Mouse (Mus musculus): ENCODE results near the gene Gpr83.

Gene Gpr83

DNA sequence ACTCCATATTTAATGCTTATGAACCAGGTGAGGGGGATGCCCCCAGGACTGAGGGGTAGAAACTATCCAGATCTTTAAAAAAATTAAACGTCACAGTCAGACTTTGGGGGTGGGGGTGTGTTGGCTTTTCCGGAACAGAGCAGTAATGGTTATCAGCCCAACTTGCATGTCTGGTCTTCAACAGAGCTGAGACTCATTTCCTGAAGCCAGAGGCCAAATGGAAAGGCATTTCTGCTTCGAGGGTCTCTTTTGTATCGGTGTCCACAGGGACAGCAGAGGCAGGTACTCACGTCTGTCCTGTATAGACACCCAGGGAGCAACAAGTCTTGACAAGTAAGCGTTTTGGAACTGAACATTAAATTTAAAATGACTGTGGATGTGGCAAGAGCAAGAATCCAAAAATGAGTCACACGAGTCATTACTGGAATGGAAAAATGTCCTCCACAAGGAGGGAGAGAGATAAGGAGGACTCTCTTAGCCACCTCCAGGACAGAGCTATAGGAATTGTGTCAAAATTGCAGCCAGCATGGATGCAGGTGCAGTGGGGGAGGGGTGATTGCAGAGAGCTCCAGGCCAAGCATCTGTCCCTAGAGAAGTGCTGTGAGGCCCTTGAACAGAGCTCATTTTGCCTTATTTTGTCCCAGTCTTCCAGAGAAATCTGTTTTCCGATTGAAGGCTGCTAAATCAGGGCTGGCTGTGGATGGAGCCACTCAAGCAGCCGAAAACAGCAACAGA lies 44.9 kb downstream of the Gpr83 start:
- DNase-seq (ENCODE audit: low spot score): no peak

DNA sequence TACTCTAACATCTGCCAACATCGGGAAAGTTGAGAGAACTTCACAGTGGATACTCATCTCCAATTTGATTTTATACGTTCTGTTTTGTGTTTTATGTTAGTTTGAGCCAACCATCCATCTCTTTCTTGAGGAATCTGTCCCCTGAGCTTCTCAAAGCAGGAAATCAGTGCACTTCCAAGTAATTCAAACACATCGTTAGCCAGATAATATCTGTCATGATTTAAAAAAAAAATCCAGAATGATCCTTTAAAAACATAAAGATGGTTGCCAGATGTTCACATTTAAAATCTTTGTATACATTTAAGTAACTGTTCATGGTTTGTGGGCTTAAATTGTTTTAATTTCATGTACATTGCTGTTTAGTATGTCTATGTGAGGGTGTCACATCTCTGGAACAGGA lies 45.9 kb downstream of the Gpr83 start:
- no peak for DNase-seq (ENCODE audit: low spot score)

DNA sequence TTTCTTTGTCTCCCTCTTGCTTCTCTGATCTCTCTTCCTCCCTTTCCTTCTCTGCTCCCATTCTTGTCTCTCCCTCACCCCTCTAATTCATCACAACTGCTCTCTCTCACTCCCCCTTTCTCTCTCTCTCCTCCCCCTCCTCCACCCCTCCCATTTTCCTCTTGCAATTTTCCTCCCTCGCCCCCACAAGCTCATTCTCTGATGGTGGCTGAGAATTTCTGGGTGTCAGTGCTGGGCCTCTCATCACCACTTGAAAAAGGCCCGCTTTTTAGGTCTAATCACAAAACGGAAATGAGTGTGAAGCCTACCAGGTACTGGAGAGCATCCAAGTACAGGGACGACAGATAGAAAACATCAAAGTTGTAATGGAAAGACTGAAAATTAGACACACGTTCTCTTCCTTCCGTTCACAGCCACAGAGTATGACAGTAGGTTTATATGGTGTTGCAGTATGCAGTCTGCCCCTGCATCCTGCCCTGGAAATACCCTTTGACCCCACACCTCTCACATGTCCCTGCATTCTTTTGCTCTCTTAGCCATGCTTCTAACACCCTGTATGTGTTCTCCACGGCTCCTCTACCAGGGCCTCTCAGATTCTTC lies 47.9 kb downstream of the Gpr83 start:
- no peak for DNase-seq (ENCODE audit: low spot score)

DNA sequence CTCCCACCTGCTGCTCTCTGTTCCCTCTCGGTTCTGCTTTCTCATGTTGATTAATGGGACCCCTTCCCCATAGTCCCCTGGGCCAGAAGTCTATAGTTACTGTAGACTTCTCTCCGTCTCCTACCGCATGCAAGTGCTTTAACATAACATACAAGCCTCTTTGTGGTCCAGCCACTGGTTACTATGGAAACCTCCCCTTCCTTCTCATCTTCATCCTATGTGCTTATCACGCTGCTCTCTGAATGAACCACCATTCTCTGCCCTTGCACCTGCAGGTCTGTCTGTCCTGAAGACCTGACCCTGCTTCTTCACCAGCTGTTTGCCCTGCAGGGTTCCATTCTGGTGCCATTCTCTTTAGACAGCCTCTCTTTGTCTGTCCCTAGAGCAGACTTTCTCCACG lies 50.0 kb downstream of the Gpr83 start:
- DNase-seq (ENCODE audit: low spot score): no peak

DNA sequence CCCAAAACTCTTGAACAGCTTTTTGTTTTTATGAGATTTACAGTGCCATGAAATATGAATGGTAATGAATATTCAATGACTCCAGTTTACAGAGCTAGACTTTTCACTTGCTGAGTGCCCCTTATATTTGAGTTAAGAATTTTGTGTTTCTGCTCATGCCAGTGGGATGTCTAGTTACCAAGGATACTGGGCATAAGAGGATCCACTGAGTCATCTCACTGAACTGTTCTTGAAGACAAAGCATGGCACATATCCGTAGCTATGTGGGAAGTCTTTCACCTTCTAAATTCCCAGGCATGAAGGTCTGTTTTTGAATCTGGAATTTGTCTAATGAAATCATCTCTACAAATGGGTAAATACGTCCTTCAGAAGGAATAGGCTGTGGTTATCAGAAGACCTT lies 52.0 kb downstream of the Gpr83 start:
- DNase-seq (ENCODE audit: low spot score): no peak

DNA sequence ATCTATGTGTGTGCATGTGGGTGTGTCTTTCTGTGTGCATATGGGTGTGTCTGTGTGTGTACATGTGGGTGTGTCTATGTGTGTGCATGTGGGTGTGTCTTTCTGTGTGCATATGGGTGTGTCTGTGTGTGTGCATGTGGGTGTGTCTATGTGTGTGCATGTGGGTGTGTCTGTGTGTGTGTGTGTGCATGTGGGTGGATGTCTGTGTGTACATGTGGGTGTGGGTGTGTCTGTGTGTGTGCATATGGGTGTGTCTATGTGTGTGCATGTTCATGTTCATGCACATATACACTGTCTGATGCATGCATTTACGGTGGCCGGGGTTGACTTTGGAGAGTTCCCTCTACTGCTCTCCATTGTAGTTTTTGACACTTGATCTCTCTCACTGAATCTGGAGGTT lies 57.7 kb downstream of the Gpr83 start:
- DNase-seq (ENCODE audit: low spot score): no peak

DNA sequence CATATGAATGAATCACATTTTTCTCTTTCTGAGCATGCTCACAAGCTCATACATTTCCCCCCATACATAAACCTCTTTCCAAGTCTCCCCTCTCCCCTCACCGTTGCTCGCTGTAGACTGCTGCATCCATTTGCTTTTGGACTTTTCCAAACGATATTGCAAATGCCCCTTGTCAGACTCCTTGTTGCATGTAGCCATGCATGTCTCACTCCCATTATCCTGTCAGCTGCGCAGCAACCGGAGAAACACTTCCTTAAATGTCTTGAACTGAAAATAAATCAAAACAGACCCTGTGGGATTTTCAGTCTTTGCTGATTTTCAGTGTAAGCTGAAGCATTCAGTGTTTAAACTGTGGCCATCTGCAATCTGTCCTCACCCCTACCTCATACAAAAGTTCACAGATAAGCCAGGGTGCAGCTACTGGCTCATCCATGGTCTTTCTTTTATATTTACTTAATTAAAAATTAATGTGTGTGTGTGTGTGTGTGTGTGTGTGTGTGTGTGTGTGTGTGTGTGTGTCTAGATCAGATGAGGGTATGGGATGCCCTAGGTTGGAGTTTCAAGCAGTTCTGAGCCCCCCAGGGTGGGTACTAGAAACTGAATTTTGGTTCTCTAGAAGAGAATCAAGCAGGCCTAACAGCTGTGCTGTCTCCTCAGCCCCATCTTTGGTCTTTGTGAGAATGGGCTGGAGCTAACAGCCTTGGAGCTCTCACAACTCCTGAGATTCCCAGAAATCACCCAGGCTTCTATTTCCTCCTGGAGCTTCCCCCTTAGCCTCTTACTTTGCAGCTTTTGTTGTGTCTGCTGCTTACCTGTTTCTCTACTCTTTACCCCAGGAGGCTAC lies 59.0 kb downstream of the Gpr83 start:
- no peak for DNase-seq (ENCODE audit: low spot score)
